Mouse (Mus musculus) megakaryocyte, embryonic 14.5 days (primary cell): ENCODE data around the gene Wbp1l. TPM values are rescaled to one million over a fixed set of nuclear protein-coding genes. Genes with fewer than 3 reads are reported as not detected.

Experiments
- H3K27me3 ChIP-seq: replicated peaks from 2 replicates; pipeline ENCODE3; 2012; ENCODE audit warnings: inconsistent platforms
- H3K36me3 ChIP-seq: replicated peaks from 2 replicates; pipeline ENCODE3; 2012; ENCODE audit warnings: low read length, inconsistent platforms, mixed read lengths
- H3K4me1 ChIP-seq: 2 replicates; pipeline ENCODE4 v1.6.1; 2012; ENCODE audit warnings: inconsistent platforms
- H3K4me3 ChIP-seq: replicated peaks from 2 replicates; pipeline ENCODE3; 2012; ENCODE audit warnings: moderate library complexity, mild to moderate bottlenecking, inconsistent platforms
- H3K9me3 ChIP-seq: 2 replicates; pipeline ENCODE4 v1.6.1; 2012; ENCODE audit warnings: inconsistent platforms
- FLI1 ChIP-seq: IDR thresholded peaks from 2 replicates; pipeline ENCODE4 v1.6.1; 2012; ENCODE audit warnings: low read length, inconsistent platforms, mixed read lengths
- GATA1 ChIP-seq: IDR thresholded peaks from 3 replicates; pipeline ENCODE4 v1.6.1; 2012; ENCODE audit warnings: mixed read lengths, low read length, inconsistent platforms, borderline replicate concordance
- polyA plus RNA-seq: library from polyadenylated mRNA; stranded (reverse); fragments of >175 nt; gene quantifications from 2 replicates; pipeline ENCODE4 v1.2.3, GENCODE M21; 2012; ENCODE audit warnings: low replicate concordance; ENCODE audit not compliant: insufficient read depth

The Wbp1l gene
- polyA plus RNA-seq, 1 experiment = 43.5 TPM

- TF ChIP-seq GATA1 = no peak
- TF ChIP-seq FLI1 = no peak
- Histone ChIP-seq H3K4me1 (peaks cover 84% of the 10 kb centered on the region), H3K27me3 (no peaks in the 10 kb centered on the region), H3K36me3 (peaks cover 99% of the 10 kb centered on the region), H3K9me3 (no peaks in the 10 kb centered on the region), H3K4me3 (peak overlapping the region; percentile 12)
Measured at GRCm38 (mm10) chr19:46643236-46643635, 44.4 kb downstream of the Wbp1l start.

DNA sequence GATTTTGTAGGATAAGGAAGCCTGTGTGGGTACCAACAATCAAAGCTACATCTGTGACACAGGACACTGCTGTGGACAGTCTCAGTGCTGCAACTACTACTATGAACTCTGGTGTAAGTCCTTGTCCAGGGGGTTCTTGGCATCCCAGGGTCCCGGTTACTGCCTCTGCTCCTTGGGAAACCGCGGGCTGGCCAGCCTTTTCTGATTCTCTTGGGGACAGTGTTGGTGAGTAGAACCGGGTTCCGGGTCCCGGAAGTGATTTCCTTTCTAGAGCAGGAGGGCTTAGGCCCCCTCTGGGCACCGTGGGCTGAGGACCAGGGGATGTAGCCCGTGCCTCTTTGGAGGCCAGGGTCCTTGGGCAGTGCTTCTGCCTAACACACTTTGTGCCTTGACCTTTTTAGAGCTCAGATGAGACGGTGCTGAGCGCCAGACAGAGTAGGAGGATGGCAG, 45.5 kb downstream of the Wbp1l start:
- Histone ChIP-seq H3K4me1 (peaks cover 74% of the 10 kb centered on the region), H3K27me3 (no peaks in the 10 kb centered on the region), H3K36me3 (peaks cover 99% of the 10 kb centered on the region), H3K9me3 (no peaks in the 10 kb centered on the region), H3K4me3 (no peak overlapping the region)
- no peak for TF ChIP-seq FLI1
- no peak for TF ChIP-seq GATA1

DNA sequence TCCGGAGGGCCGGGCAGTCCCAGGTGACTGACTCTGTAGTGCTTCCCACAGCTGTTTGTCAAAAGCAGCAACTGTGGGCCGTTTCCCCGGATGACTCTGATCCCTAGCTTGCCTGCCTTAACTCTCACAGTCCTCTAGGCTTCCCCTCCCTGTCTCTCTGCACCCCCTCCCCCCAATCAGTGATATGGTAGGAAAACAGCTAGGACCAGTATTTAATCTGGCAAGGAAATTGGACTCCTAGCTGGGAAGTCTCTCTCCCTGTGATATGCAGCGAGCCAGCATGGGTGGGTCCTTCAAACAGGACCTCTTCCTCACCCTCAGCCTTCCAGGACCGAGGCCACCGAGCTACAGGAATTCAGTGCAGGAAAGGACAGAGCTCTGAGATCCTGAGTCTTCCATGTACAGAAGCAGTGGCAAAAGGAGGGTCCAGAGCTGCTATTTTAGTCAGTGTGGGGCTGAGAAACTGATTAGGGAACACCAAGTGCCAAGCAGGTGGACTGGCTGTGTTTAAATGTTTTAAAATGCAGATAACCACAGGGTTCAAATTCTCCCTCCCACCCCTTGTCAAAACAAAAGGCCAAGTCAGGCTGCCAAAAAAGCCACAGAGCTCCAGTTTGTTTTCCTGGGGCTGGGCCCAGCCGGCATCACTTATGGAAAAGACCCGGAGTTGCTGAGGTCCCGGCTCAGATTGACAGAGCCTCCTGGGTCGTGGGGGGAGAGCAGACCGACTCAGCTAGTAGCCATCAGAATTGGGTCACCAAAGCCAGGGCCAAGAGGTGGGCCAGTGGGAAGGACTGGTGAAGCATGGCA, 46.1 kb downstream of the Wbp1l start:
- Histone ChIP-seq H3K36me3 (peaks cover 99% of the 10 kb centered on the region), H3K4me3 (no peak overlapping the region), H3K4me1 (peaks cover 70% of the 10 kb centered on the region), H3K9me3 (no peaks in the 10 kb centered on the region), H3K27me3 (no peaks in the 10 kb centered on the region)
- no peak for TF ChIP-seq FLI1
- no peak for TF ChIP-seq GATA1

DNA sequence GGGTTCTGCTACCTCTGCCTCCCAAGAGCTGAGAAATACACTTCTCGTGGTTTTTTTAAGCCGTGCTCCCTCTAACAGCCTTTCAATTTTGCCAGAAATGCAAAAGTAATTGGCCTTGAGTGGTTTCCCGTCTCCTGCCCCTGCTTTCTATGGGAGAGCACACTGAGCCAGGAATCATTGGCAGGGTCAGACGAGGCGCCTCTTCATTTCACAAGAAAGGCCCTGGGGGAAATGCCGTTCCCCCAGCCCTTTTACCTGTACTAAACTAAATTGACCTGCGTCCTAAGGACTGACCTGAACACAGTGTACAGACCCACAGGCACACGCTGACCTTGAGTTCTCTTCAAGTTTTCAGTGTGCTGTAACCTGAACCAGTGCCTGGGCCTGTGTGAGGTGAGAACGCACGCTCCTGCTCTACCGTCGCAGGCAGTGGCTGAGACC, 47.2 kb downstream of the Wbp1l start:
- H3K4me1 ChIP-seq = peaks cover 61% of the 10 kb centered on the region
- H3K27me3 ChIP-seq = no peaks in the 10 kb centered on the region
- H3K4me3 ChIP-seq = no peak overlapping the region
- peaks cover 97% of the 10 kb centered on the region for H3K36me3 ChIP-seq
- TF ChIP-seq GATA1 (no peak), FLI1 (no peak)
- H3K9me3 ChIP-seq = no peaks in the 10 kb centered on the region

GRCm38 (mm10) chr19:46647254-46647653, 48.4 kb downstream of the Wbp1l start:
- H3K36me3 ChIP-seq = peaks cover 93% of the 10 kb centered on the region
- TF ChIP-seq FLI1 (no peak), GATA1 (no peak)

GRCm38 (mm10) chr19:46647850-46648249, 49.0 kb downstream of the Wbp1l start:
- H3K27me3 ChIP-seq = no peaks in the 10 kb centered on the region
- peaks cover 43% of the 10 kb centered on the region for H3K4me1 ChIP-seq
- H3K4me3 ChIP-seq = no peak overlapping the region
- peaks cover 90% of the 10 kb centered on the region for H3K36me3 ChIP-seq
- H3K9me3 ChIP-seq = no peaks in the 10 kb centered on the region
- TF ChIP-seq GATA1 (no peak), FLI1 (no peak)

More at GRCm38 (mm10) chr19:46647254-46647653, 48.4 kb downstream of the Wbp1l start:
- peaks cover 49% of the 10 kb centered on the region for H3K4me1 ChIP-seq
- H3K27me3 ChIP-seq = no peaks in the 10 kb centered on the region
- H3K4me3 ChIP-seq = no peak overlapping the region
- no peaks in the 10 kb centered on the region for H3K9me3 ChIP-seq

- peaks cover 43% of the 10 kb centered on the region for H3K4me1 ChIP-seq
- TF ChIP-seq GATA1 = no peak
- TF ChIP-seq FLI1 = no peak
- H3K4me3 ChIP-seq = no peak overlapping the region
- H3K36me3 ChIP-seq = peaks cover 90% of the 10 kb centered on the region
- H3K9me3 ChIP-seq = no peaks in the 10 kb centered on the region
- H3K27me3 ChIP-seq = no peaks in the 10 kb centered on the region
Measured at GRCm38 (mm10) chr19:46648565-46648964, 49.7 kb downstream of the Wbp1l start.

GRCm38 (mm10) chr19:46653188-46653587, 54.3 kb downstream of the Wbp1l start:
- Histone ChIP-seq H3K27me3 (no peaks in the 10 kb centered on the region), H3K9me3 (no peaks in the 10 kb centered on the region), H3K36me3 (peaks cover 85% of the 10 kb centered on the region), H3K4me3 (no peak overlapping the region), H3K4me1 (peaks cover 13% of the 10 kb centered on the region)
- TF ChIP-seq FLI1 (no peak), GATA1 (no peak)

DNA sequence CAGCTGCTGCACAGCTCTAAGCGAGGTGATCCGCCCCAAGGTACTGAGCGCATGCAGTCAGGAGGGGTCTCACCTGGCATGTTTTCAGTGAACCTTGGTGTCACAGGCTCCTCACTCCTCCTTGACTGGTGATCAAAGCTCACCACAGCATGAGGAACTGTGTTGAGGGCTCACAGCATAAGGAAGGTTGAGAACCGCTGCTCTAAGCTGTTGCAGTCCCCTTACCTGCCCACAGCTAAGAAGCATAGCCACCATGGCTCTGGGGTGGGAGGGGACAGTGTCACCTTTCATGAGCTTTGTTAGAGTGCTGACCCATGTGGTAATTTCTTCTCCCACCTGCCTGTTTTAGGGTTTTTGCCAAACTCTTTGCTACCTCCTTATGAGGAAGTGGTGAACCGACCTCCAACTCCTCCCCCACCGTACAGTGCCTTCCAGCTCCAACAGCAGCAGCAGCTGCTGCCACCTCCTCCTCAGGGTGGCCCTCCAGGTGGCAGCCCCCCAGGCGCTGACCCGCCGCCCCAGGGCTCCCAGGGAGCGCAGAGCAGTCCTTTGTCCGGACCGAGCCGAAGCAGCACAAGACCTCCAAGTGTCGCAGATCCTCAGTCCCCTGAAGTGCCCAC, 54.8 kb downstream of the Wbp1l start:
- Histone ChIP-seq H3K4me3 (no peak overlapping the region), H3K36me3 (peaks cover 80% of the 10 kb centered on the region), H3K9me3 (no peaks in the 10 kb centered on the region), H3K27me3 (no peaks in the 10 kb centered on the region), H3K4me1 (peaks cover 15% of the 10 kb centered on the region)
- TF ChIP-seq GATA1 (no peak), FLI1 (no peak)

- peaks cover 15% of the 10 kb centered on the region for H3K4me1 ChIP-seq
- H3K9me3 ChIP-seq = no peaks in the 10 kb centered on the region
- peaks cover 61% of the 10 kb centered on the region for H3K36me3 ChIP-seq
- TF ChIP-seq GATA1 (no peak), FLI1 (no peak)
- H3K4me3 ChIP-seq = no peak overlapping the region
- no peaks in the 10 kb centered on the region for H3K27me3 ChIP-seq
Measured at GRCm38 (mm10) chr19:46655626-46656025, 56.7 kb downstream of the Wbp1l start.
